Mouse (Mus musculus): ENCODE data around the gene Tcf3. TPM values are rescaled to one million over a fixed set of nuclear protein-coding genes. Genes with fewer than 3 reads are reported as not detected.

The Tcf3 gene
- polyA plus RNA-seq, 1 experiment from 2014 or later, result 34.5 TPM

DNA sequence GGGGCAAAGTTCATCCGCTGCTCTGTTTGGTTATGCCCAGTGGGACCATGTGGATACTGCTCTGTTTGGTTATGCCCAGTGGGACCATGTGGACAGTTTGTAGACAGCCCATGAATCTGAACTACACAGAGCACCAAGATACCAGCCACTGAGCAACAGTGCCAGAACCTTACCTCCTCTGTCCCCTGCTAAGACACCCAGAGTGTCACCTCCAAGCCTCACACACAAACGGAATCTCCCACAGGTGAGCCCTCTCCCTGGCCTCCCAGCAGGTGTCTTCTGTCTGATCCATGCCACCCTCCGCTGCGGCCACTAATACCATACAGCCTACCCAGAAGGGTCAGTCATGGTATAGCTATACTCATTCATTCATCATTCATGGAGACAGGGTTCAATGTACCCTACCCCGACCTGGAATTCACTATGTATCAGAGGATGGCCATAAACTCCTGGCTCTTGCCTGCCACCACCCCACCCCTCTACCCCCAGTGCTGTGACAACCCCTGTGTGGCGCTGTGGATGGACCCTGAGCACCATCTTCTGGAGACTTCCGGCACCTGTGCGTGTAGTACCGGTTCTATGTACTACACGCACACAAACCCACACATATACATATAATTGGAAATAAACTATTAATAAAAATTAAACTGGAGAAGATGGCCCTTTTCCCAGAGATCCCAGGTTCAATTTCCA, 27.8 kb downstream of the Tcf3 start:
- Histone ChIP-seq H3K36me3 (ENCODE audit: control insufficient read depth, insufficient read depth) (peaks cover 42% of the 10 kb centered on the region), H3K4me3 (ENCODE audit: low read depth, low read length) (peak overlapping the region; percentile 83), H3K27me3 (replicated peaks; ENCODE audit: control insufficient read depth, insufficient read depth, low read length) (no peaks in the 10 kb centered on the region), H3K4me2 (replicated peaks; ENCODE audit: low read depth) (peak overlapping the region; percentile 87), H3K4me1 (replicated peaks; ENCODE audit: control insufficient read depth, insufficient read depth, low read length) (0 out of 2 replicates have a peak, but pooled peaks cover 5% of the 10 kb centered on the region), H3K9me3 (ENCODE audit: control insufficient read depth) (no peaks in the 10 kb centered on the region), H3K27ac (ENCODE audit: low read depth, low read length) (no peak overlapping the region), H3K9ac (ENCODE audit: low read depth, low read length) (peak overlapping the region; percentile 75)
- peak; percentile 12; the same call in 1 of the 2 replicates for ATAC-seq
- TF ChIP-seq CTCF (IDR thresholded peaks at IDR 0.05; ENCODE audit: low read depth), result peak; percentile 72
- 39% methylated on average over 10 of the region's 10 CpGs for WGBS

DNA sequence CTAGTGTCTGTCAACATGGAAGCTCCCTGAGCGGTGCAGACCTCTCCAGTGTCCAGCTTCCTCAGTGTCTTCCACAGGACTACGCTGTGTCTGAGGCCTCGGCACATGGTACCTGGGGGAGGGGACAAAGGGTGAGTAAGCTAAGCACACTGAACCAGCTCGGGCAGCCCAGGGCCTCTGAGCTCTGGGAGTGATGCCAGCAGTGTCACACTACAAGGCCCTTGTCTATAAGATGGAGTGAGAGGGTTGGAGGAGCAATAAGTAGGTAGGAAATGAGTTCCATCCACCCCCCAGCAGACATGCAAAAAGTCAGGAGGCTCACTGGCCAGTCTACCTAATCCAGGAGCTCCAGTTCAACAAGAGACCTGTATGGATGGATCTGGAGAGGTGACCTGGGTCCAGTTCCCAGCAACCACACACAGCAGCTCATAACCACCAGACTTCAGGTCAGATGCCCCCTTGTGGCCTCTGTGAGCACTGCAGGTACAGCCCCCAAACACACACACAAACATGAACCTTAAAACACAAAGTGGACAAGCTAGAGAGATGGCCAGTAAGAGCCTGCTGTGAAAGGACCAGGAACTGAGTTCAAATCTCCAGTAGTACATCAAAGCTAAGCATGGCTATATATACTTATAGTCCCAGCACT, 30.3 kb downstream of the Tcf3 start:
- H3K4me3 ChIP-seq (ENCODE audit: low read depth, low read length), result no peak overlapping the region

DNA sequence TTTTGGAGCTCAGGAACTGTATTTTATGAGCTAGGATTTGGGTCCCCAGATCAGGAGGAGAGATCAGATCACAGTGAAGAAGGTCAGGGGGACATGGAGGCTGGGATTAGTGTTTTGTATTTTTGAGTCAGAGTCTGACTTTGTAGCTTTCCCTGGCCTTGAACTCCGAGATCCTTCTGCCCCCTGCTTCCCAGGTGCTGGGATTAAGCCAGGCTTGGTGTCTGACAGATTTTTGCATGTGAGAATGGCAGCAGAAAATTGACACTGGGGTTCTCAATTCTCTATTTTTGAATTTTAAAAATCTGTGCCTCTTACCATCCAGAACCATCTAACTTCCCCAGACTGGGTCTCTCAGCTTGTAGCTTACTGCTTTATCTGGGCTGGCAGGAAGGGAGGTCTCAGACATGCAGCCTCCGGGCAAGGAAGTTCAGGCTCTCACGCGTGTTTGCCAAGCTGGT, 32.7 kb downstream of the Tcf3 start:
- no peak for ATAC-seq
- Histone ChIP-seq H3K36me3 (ENCODE audit: control insufficient read depth, insufficient read depth) (peaks cover 27% of the 10 kb centered on the region), H3K4me3 (ENCODE audit: low read depth, low read length) (no peak overlapping the region), H3K4me2 (replicated peaks; ENCODE audit: low read depth) (peak overlapping the region; percentile 82; the same call in 1 of the 2 replicates), H3K27ac (ENCODE audit: low read depth, low read length) (no peak overlapping the region; the same call in 1 of the 2 replicates), H3K27me3 (replicated peaks; ENCODE audit: control insufficient read depth, insufficient read depth, low read length) (no peaks in the 10 kb centered on the region), H3K9ac (ENCODE audit: low read depth, low read length) (no peak overlapping the region), H3K4me1 (replicated peaks; ENCODE audit: control insufficient read depth, insufficient read depth, low read length) (peaks cover 6% of the 10 kb centered on the region), H3K9me3 (ENCODE audit: control insufficient read depth) (no peaks in the 10 kb centered on the region)
- no peak for TF ChIP-seq CTCF (IDR thresholded peaks at IDR 0.05; ENCODE audit: low read depth)
- 72% methylated on average over 4 of the region's 4 CpGs for WGBS

More for the DNA sequence above, 30.3 kb downstream of the Tcf3 start:
- peaks cover 5% of the 10 kb centered on the region; the same call in 1 of the 2 replicates for H3K4me1 ChIP-seq (replicated peaks; ENCODE audit: control insufficient read depth, insufficient read depth, low read length)
- H3K4me2 ChIP-seq (replicated peaks; ENCODE audit: low read depth), result no peak overlapping the region
- peaks cover 27% of the 10 kb centered on the region for H3K36me3 ChIP-seq (ENCODE audit: control insufficient read depth, insufficient read depth)
- H3K27ac ChIP-seq (ENCODE audit: low read depth, low read length), result no peak overlapping the region
- H3K9me3 ChIP-seq (ENCODE audit: control insufficient read depth), result no peaks in the 10 kb centered on the region
- peak; percentile 70 for TF ChIP-seq CTCF (IDR thresholded peaks at IDR 0.05; ENCODE audit: low read depth)
- ATAC-seq, result no peak
- H3K27me3 ChIP-seq (replicated peaks; ENCODE audit: control insufficient read depth, insufficient read depth, low read length), result no peaks in the 10 kb centered on the region
- WGBS, result 84% methylated on average over 4 of the region's 4 CpGs
- H3K9ac ChIP-seq (ENCODE audit: low read depth, low read length), result no peak overlapping the region

DNA sequence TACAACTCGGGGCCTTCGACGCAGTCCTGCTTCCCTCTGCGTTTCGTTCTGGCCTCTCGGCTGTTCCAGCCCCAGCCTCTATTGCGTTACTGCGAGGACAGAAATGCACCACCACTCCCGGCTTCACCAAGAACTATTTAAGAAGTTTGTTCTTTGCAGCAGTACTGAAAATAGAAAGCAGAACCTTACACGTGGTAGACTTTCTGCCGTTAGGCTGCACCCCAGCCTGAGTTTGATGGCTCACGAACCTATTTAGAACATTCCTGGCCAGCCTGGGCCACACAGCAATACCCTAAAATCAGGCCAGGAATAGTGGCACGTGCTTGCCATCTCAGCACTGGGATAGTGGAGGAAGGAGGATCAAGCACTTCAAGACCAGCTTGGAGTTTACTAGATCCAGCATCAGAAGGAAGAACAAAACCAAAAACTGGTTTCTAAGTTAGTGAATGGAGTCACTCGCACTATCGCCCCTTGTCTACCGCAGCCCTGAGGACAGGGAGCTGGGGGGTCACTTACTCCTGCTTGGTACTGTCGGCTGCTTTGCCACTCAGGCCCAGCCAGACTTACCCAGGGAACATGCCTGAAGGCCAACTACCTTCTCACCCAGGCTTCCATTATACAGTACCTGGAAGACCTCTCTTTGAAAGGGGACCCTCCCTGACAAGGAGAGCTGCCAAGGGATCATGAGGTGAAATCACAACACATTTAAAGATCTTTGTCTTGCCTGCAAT, 33.3 kb downstream of the Tcf3 start:
- Histone ChIP-seq H3K27ac (ENCODE audit: low read depth, low read length) (peak overlapping the region; percentile 98), H3K36me3 (ENCODE audit: control insufficient read depth, insufficient read depth) (peaks cover 30% of the 10 kb centered on the region), H3K4me2 (replicated peaks; ENCODE audit: low read depth) (peak overlapping the region; percentile 82), H3K9me3 (ENCODE audit: control insufficient read depth) (no peaks in the 10 kb centered on the region), H3K4me3 (ENCODE audit: low read depth, low read length) (peak overlapping the region; percentile 76), H3K9ac (ENCODE audit: low read depth, low read length) (peak overlapping the region; percentile 54), H3K4me1 (replicated peaks; ENCODE audit: control insufficient read depth, insufficient read depth, low read length) (peaks cover 6% of the 10 kb centered on the region), H3K27me3 (replicated peaks; ENCODE audit: control insufficient read depth, insufficient read depth, low read length) (no peaks in the 10 kb centered on the region)
- no peak for TF ChIP-seq CTCF (IDR thresholded peaks at IDR 0.05; ENCODE audit: low read depth)
- peak; percentile 0; the same call in 1 of the 2 replicates for ATAC-seq
- WGBS, result 11% methylated on average over 17 of the region's 17 CpGs

DNA sequence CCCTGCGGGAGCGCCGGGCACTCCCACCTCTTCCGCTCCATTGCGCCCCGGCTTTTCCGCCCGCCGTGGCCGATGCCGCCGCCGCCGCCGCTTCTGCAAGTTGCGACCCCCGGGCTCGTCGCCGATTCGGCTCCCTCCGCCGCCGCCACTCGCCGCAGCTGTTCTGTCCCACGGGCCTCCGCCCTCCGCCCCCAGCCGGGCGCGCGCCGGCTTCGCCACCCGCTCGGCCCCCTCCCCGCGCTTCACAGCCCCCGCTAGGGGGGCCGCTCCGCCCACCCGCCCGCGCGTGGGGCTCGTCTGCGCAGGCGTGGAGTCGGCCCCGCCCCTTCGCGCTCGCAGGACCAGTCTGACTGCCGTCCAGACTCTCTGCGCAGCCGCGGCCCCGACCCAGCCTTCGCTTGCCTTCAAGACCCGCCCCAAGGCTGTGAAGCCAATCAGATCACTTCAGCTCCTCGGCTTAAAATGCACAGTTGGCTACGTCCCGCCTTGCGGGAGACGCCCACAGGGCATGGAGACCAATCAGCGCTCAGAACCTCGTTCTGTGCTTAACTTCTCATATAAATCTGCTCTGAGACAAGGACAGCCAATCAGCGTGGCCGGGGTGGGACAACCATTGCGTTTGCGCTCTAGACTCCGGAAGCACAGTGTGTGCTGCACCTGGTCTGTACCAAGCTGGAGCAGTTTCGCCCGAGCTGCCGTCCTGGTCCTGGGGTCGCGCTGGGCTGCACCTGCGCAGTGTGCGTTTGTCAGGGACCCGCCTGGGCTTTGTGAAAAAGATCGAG, 34.1 kb downstream of the Tcf3 start, which contains the start of gene Mbd3:
Gene Mbd3 (minus strand): TSS at position 360 of the 782 bp plus-strand sequence.
- H3K27me3 ChIP-seq (replicated peaks; ENCODE audit: control insufficient read depth, insufficient read depth, low read length), result no peaks in the 10 kb centered on the region
- H3K4me1 ChIP-seq (replicated peaks; ENCODE audit: control insufficient read depth, insufficient read depth, low read length), result peaks cover 6% of the 10 kb centered on the region
- H3K9ac ChIP-seq (ENCODE audit: low read depth, low read length), result peak within 1 kb of the TSS; percentile 84
- H3K36me3 ChIP-seq (ENCODE audit: control insufficient read depth, insufficient read depth), result peaks cover 37% of the 10 kb centered on the region
- H3K27ac ChIP-seq (ENCODE audit: low read depth, low read length), result peak within 1 kb of the TSS; percentile 98
- peak within 1 kb of the TSS; percentile 76 for H3K4me3 ChIP-seq (ENCODE audit: low read depth, low read length)
- WGBS, result under 1% methylated on average over 79 of the region's 82 CpGs
- H3K9me3 ChIP-seq (ENCODE audit: control insufficient read depth), result no peaks in the 10 kb centered on the region
- peak; percentile 94 for ATAC-seq
- no peak for TF ChIP-seq CTCF (IDR thresholded peaks at IDR 0.05; ENCODE audit: low read depth)
- H3K4me2 ChIP-seq (replicated peaks; ENCODE audit: low read depth), result peak within 1 kb of the TSS; percentile 82

All from intestine, postnatal 0 days (tissue).